Mouse (Mus musculus) NIH3T3 (cell line): ENCODE measurements at regions not wholly inside any gene's neighbourhood (a gene's known extent, or its start where the extent isn't known, plus 50 kb on each side); places are given as distances from the start of the nearest gene placed in this dataset.

Experiments
- DNase-seq: peaks from one replicate; pipeline ENCODE4 v3.0.0-alpha.2; 2012; ENCODE audit warnings: low read depth

DNA sequence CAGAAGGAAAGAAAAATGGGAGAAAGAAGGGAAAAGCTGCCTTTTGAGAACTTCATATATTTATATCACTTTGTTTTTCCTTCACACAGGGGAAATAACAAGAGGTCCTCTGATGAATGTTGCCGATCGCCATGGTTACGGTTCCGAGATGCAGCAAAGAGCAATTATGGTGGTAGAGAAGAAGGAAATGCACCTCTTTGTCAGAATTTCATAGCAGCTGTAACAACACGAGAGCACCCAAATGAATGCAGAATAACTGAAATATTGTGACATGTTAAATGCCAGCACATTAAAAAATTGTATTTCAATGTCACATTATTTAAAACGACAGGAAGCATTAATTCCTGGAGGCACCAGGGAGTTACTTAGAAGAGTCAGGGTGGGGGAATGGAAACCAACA, 279.4 kb downstream of the Mctp2 start:
- no peak for DNase-seq

DNA sequence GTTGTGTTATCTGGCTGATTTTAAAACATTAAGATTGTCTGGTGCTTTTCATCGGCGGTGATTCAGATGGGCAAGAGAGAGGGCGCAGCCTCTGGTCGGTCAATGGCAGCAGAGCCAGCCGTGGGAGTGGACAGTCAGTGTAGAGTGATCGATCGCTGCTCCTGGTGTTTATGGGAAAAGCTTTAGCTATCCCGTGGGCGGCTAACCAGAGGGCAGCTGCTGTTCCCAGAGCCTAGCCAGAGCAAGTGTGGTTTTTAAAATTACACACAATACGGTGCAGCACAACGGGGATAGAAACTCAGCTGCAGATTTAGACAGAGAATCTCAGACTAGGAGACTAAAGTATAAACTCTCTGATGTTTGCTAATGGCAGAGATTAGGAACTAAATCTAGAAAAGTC, 297.3 kb downstream of the Mctp2 start:
- no peak for DNase-seq

DNA sequence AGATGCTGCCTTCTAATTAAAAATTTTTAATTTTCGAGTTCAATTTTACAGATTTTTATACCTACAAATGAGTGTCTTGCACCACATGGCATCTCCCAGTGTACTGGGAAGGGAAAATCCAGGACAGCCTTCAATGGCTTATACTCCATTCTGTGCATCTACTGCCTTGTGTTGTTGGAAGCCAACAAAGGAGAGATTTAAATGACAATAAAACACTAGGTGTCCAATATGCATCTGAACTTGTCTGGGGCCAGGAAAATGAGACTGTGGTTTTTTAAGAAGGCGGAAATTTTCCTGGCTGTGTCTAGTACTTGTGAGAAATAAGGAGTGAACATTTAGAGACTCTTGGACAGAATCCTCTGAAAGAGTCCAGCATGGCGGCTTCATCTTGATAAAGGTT, 302.1 kb downstream of the Mctp2 start:
- DNase-seq: no peak

DNA sequence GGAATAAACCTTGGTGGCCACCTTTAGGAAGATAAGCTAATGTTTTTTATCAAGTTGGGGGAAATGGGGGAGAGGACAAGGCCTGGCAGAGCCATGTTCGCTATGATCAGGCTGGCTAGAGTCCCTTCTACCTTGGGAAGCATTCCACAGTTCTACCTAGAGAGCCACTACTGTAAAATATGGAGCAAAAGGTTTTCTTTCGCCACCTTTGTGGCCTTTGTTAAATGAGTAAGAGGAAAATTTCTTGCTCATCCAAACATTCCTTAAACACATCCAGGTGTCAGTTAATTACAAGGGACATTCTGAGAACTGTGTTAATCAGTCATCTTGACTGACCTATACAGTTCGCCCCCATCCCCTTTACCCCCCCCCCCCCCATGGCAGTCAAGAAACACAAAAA, 313.9 kb downstream of the Mctp2 start:
- DNase-seq: no peak

DNA sequence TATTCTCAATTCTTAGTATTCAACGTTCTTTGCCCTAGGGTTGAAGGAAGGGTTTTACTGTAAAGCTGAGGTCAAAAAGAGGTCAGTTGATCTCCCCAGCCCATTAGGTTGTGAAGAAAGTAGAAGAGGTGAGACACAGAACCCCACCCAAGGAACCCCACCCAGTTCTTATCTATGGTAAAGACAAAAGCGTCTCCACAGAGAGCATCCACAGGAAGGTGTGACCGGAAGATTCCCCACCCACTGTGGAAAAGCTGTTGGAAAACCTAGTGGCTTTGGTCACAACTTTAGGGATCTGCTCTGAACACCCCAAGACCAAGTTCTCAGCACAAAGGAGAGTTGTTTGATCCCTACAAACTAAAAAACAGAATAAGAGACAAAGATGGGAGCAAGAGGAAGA, 314.6 kb downstream of the Mctp2 start:
- no peak for DNase-seq

DNA sequence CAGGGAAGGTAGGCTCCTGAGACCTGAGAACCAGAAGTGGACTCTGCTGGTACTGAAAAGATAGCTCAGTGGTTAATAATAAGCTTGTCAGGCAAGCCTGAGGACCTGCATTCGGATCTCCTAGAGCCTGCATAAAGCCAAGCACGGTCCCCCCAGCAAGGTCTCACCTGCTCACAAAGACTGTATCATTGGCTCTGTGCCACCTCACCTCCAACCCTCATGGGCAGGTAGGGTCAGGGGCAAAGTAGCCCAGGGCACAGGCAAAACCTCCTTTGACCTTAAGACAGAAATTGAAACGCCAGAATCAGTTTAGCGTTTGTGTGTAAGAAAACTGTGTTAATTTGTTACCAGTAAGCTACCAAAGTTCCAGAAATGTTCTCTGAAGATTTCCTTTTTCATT, 315.2 kb downstream of the Mctp2 start:
- DNase-seq: no peak

DNA sequence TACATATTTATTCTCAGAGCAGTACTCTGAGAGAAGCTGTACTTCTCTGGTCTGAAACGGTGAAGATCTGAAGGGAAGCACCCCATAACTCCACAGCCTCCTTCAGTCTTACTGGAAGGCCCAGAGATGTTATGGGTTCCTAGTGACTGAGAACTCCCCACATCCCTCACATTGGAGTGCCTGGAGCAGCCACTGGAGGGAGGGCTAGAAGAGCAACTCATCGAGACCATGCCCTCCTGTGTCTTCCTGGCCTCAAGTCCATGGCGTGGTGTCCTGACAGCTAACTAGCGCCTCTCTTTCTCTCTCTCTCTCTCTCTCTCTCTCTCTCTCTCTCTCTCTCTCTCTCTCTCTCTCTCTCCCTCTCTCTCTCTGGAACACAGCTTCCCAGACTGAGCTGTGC, 340.4 kb downstream of the Mctp2 start:
- no peak for DNase-seq

DNA sequence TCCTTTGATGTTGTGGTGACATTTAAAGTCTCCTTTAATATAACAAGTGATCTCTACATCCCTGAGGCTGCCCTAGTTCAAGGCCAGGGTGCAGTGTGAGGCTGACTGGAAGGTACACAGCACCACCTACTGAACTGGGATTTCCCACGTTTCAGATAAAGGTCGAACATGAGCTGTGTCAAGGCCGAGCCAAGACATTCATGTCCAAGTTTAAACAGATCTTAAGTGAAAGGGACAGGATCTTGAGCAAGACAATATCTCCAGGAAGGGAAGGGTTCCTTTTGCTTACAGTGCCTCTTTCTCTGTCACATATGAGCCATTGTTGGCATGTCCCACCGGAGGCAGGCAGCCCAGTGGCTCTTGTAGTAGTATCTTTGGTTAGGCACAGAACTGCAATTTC, 343.0 kb downstream of the Mctp2 start:
- DNase-seq: peak; percentile 5

DNA sequence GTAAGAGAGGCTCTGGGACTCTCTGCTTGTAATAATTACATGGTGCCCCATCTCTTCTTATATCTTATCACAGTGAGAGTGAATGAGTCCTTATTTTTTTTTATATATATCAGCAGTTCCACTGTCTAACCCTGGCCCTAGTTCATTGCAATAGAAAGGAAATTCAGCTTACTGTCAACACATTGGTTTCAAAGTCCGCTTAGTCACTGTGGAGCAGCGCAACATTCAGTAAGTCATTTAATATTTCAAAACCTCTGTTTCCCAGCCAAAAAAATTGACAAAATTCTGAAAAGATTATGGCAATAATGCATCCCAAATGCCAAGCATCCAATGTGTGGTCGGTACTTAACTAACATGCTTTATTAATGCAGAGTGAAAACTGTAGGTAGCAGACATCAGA, 343.6 kb downstream of the Mctp2 start:
- peak; percentile 12 for DNase-seq

DNA sequence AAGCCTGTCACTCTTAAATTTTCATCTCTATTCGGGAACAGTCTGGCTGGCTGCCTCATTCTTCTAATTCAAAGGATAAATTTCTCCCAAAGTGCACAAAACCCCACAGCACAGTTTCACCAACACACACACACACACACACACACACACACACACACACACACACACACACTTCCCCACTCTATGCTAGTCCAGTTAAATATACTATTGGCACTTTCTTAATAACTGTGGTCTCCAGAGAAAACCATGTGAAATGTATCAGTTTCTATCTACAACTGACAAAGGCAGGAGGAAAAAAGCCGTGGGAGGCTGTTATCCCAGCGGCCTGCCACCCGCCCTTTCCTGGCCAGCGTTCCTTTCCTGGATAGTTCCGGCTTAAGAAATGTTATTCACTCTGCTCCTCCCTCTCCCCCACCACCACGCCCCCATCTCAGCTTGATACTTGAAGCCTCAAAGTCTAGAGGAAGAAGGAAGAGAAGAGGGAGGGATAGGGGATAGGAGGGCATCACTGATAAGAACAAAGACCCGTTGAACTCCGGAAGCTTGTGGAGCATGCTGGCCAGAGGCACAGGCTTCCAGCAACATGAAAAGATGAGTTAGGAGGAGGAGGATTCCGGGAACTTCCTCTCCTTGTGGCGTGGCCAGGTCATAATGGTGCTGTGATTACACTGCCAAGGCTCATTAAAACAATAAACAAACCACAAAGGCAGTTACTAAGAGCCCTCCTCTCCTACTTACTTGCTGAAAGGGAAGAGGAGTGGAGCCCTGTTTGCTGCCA, 345.8 kb downstream of the Mctp2 start:
- peak; percentile 4 for DNase-seq

DNA sequence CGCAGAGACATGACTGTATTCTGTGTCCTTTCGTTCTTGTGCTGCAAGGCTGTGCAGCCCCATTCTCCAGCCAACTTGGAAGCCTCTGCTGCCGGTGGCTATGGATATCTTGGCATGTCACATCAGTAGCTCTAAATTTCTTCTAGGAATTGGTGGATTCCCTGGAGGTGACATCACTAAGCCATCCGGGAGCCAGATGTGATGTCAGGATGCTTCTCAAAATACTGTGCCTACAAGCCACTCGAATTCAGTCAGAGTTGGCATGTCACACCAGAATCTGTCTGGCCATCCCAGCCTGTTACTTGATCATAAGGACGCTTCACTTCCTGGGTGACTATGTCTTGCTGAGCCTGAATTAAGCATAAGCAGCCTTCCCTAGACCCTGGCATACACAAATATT, 359.9 kb downstream of the Mctp2 start:
- DNase-seq: no peak

DNA sequence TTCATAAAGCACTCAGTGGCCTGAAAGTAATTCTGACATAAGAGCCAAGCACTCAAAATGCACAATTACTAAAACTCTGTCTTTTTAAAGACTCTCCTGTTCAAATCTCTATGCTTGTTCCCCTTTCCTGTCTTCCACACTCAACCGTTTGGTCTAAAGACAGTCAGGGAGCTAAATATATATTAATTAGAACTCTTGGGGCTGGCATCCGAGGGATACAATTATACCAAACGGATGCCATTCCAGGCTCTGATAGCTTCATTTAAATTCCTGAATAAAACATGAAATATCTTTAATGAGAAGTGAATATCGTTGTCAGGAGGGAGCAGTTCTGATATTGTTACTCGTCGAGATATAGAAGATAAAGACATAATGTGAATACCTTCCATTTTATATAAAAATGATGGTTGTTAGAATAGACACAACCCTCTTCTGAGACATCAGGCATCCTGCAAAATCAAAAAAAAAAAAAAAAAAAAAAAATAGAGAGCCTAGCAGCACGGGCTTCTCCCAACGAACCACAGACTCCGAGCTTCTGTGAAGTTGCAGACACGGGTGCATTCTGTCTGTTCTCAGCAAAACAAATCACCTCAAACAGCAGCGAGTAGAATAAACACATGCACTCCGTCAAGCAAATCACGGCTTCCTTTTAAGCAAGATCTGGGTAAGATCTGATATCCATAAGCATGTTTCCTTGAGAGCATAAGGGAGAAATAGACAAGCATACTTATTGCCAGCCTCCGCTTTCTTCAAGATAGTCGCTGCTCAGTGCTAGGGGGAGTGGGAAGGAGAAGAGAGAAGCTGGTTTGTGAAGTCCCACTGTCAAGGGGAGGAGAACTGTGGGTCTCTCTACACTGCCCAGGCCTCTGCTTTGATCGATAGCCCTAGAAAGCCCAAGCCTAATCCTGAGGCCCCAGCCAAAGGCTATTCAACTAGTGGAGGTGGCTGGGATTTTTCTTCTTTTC, 363.0 kb downstream of the Mctp2 start:
- DNase-seq: no peak

DNA sequence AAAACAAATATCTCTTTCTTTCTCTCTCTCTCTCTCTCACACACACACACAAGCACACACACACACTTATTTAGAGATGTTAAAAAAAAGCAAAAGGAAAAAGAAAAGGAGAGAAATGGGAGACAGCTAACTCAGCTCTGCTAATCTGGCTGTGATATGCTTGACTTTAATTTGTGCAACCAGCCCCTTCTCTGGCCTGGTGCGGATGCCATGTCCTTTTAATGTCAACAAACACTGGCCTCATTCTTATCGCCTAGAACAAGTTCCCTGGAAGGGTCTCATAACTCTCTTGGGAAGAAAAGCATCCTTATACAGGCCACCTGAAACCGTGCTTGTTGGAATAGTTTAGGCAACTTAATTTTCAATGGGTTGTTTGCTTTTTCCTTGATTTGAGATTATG, 368.7 kb downstream of the Mctp2 start:
- no peak for DNase-seq

DNA sequence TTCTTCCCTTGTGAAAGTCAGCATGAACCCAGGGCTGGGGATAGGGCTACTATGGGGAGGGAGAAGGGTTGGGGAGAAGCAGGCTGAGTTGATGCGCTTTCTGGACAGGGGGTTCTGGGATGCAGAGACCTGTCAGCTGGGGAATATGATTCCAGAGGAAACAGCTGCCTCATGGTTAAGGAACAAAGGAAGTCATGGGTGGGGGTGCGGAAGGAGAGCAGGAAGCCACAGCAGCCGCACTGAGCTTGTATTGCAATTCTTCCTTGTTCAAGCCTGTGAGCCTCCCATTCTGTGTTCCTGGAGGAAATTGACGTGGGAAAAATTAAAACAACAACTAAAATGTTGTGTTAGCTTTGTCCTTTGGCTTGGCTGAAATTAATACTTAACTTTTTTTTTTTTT, 369.7 kb downstream of the Mctp2 start:
- no peak for DNase-seq
